In genomic region chr3:108940001-108940633, GRCm38 (mm10) we compare ENCODE assay signal across 9 mouse cellular contexts. TPM values are rescaled to one million over a fixed set of nuclear protein-coding genes. Genes with fewer than 3 reads are reported as not detected.
DNase-seq lines count a peak whose midpoint lies in the region; ATAC-seq and TF ChIP-seq lines count a peak whose summit lies in the region.
"Had no signal": no experiment of that assay in that cellular context is flagged by ENCODE, and none has a peak within 500 bp of the region (broad histone marks: within the 10 kb centered on the region; RNA-seq: fewer than 3 reads in every experiment).

Gene Gm9857 (minus strand): TSS chr3:108940445.

- TF ChIP-seq CTCF in cortical plate, adult 2 months (IDR thresholded peaks at IDR 0.05; ENCODE audit: extremely low read depth, insufficient read depth, low read length), result no peak

- peak within 1 kb of the TSS; percentile 23 to 34 for H3K4me3 ChIP-seq in heart, embryonic 14.5 days (ENCODE audit: control insufficient read depth in 1 of 2, insufficient read depth in 1 of 2, low read depth in 1 of 2, low read length in 2 of 2)
- peak within 1 kb of the TSS; percentile 18 for H3K4me3 ChIP-seq in cortical plate, adult 2 months (ENCODE audit: insufficient read depth, low read length)
- peak within 1 kb of the TSS; percentile 16; the same call in 1 of the 2 replicates for H3K4me3 ChIP-seq in hindbrain, embryonic 11.5 days (ENCODE audit: low read depth, low read length)

- WGBS in heart, embryonic 14.5 days, result 40% methylated on average over 51 of the region's 59 CpGs
- WGBS in hindbrain, embryonic 11.5 days, result 61% methylated on average over 44 of the region's 59 CpGs

- no peak for TF ChIP-seq POLR2A in cortical plate, adult 2 months (IDR thresholded peaks at IDR 0.05; ENCODE audit: extremely low read depth, insufficient read depth, low read length)

- no peaks in the 10 kb centered on the region for H3K9me3 ChIP-seq in heart, embryonic 14.5 days (ENCODE audit: control insufficient read depth, low read length)
- no peaks in the 10 kb centered on the region for H3K9me3 ChIP-seq in hindbrain, embryonic 11.5 days (ENCODE audit: control insufficient read depth, low read length)

- H3K4me2 ChIP-seq in heart, embryonic 14.5 days (ENCODE audit: low read length), result peak within 1 kb of the TSS; percentile 70
- H3K4me2 ChIP-seq in hindbrain, embryonic 11.5 days (replicated peaks; ENCODE audit: low read depth, low read length), result peak within 1 kb of the TSS; percentile 40

- intact Hi-C loops in heart, postnatal 36 days (cut with DNase I), result no loop called here

- H3K9ac ChIP-seq in heart, embryonic 14.5 days (ENCODE audit: low read length), result no peak within 1 kb of the TSS
- no peak within 1 kb of the TSS for H3K9ac ChIP-seq in hindbrain, embryonic 11.5 days (ENCODE audit: low read depth, low read length)

- peaks cover 0 to 3% of the 10 kb centered on the region in 2 experiments; a peak in 1 of 4 replicates for H3K4me1 ChIP-seq in heart, embryonic 14.5 days (ENCODE audit: control insufficient read depth in 2 of 2, insufficient read depth in 2 of 2, low read length in 2 of 2)
- H3K4me1 ChIP-seq in cortical plate, adult 2 months (ENCODE audit: control insufficient read depth, insufficient read depth, low read length), result no peaks in the 10 kb centered on the region
- no peaks in the 10 kb centered on the region for H3K4me1 ChIP-seq in hindbrain, embryonic 11.5 days (replicated peaks; ENCODE audit: control insufficient read depth, insufficient read depth, low read length)

- DNase-seq in heart, postnatal 36 days, result no peak
- peak; percentile 31 for DNase-seq in hindbrain, embryonic 11.5 days (ENCODE audit: low spot score)
- DNase-seq in lung, postnatal 10 days, result peak; percentile 14
- peak; percentile 87 for DNase-seq in testis, postnatal 14 days (ENCODE audit: low spot score)
- DNase-seq in layer of hippocampus, postnatal 36 days, result no peak
- no peak for DNase-seq in frontal cortex, adult 2 months (ENCODE audit: extremely low spot score in 1 of 2, low spot score in 1 of 2)

- peak; percentile 13; the same call in 1 of the 2 replicates for ATAC-seq in heart, embryonic 14.5 days (ENCODE audit: insufficient number of reproducible peaks, insufficient read depth, low FRiP score, low read depth)
- peak; percentile 70 for ATAC-seq in hindbrain, embryonic 11.5 days (ENCODE audit: low FRiP score)

- H3K27me3 ChIP-seq in heart, embryonic 14.5 days (ENCODE audit: control insufficient read depth, insufficient read depth, low read length), result no peaks in the 10 kb centered on the region
- no peaks in the 10 kb centered on the region for H3K27me3 ChIP-seq in hindbrain, embryonic 11.5 days (ENCODE audit: control insufficient read depth, insufficient read depth, low read length)

- no peak within 1 kb of the TSS for H3K27ac ChIP-seq in heart, embryonic 14.5 days (replicated peaks in 1 of 2; ENCODE audit: control insufficient read depth in 1 of 2, insufficient read depth in 1 of 2, low read depth in 2 of 2, low read length in 2 of 2)
- H3K27ac ChIP-seq in cortical plate, adult 2 months (ENCODE audit: insufficient read depth, low read length), result no peak within 1 kb of the TSS
- H3K27ac ChIP-seq in hindbrain, embryonic 11.5 days (ENCODE audit: low read depth, low read length), result no peak within 1 kb of the TSS

- no peaks in the 10 kb centered on the region for H3K36me3 ChIP-seq in heart, embryonic 14.5 days (ENCODE audit: control insufficient read depth, insufficient read depth, low read length)
- no peaks in the 10 kb centered on the region for H3K36me3 ChIP-seq in hindbrain, embryonic 11.5 days (ENCODE audit: control insufficient read depth, insufficient read depth, low read length)

RNA-seq across cellular contexts. Expression of gene Gm9857, which starts in this region (rescaled TPM):
- polyA plus RNA-seq in heart, embryonic 14.5 days (2014; fragmentation: Nextera tagmentation; extraction: Ambion mirVana), result not detected in 2 replicates
- not detected for total RNA-seq in heart, postnatal 36 days (2021)
- polyA plus RNA-seq in cortical plate, adult 2 months (2012; rRNA removed), result not detected in 2 replicates
- 0.52 TPM in 1 of 2 replicates, not detected in the other for polyA plus RNA-seq in hindbrain, embryonic 11.5 days (2014; fragmentation: Nextera tagmentation; extraction: Ambion mirVana)
- total RNA-seq in layer of hippocampus, postnatal 36 days (2021), result not detected
- polyA plus RNA-seq in frontal cortex, adult 2 months (2012; rRNA removed), result 0.38 and 0.61 TPM in 2 replicates
- total RNA-seq: liver, adult 2 months had no signal
- polyA plus RNA-seq: liver, adult 2 months had no signal

Comparison
In these comparisons a context has a peak if more than half of its experiments do, and no peak if none do; other contexts are left out.
1. Peak in ATAC-seq, H3K4me3 ChIP-seq and H3K4me2 ChIP-seq in heart, embryonic 14.5 days; RNA of the gene not detected or under 1 TPM.
2. Peak in DNase-seq, ATAC-seq, H3K4me3 ChIP-seq and H3K4me2 ChIP-seq in hindbrain, embryonic 11.5 days; RNA of the gene not detected or under 1 TPM.
3. DNase-seq: peak in lung, postnatal 10 days (single experiment) and testis, postnatal 14 days (single experiment); none in heart, postnatal 36 days (0 of 2), layer of hippocampus, postnatal 36 days (0 of 2) and frontal cortex, adult 2 months (0 of 2).
4. Peak in every context shown above with its lines, with median percentiles within 50 percentile points of each other: H3K4me3 ChIP-seq.